Mouse (Mus musculus): ENCODE results near the gene Olfr1412. TPM values are rescaled to one million over a fixed set of nuclear protein-coding genes. Genes with fewer than 3 reads are reported as not detected.

The Olfr1412 gene
- total RNA-seq, 4 experiments from 2014 or later: not detected

GRCm38 (mm10) chr1:92637501-92638172, 52.1 kb downstream of the Olfr1412 start:
- no peak for DNase-seq (ENCODE audit: low spot score in 2 of 2)

GRCm38 (mm10) chr1:92638181-92638580, 52.6 kb downstream of the Olfr1412 start:
- peak in 1 of 2 experiments; percentile 81 for DNase-seq (ENCODE audit: low spot score in 2 of 2)

GRCm38 (mm10) chr1:92638736-92639135, 53.2 kb downstream of the Olfr1412 start:
- no peak for DNase-seq (ENCODE audit: low spot score in 2 of 2)

- DNase-seq (ENCODE audit: low spot score in 2 of 2): no peak
Measured at GRCm38 (mm10) chr1:92640393-92640792, 54.8 kb downstream of the Olfr1412 start.

Other genes with a start within 250 kb of the Olfr1412 start
- gene Ndufa10, start 111.9 kb upstream of the Olfr1412 start, total RNA-seq (2022): 100 to 1,000 TPM; 219 to 243 (median 235) TPM
- gene Olfr1416, start 100.7 kb upstream of the Olfr1412 start, total RNA-seq (2022): not detected
- gene Olfr1415, start 89.7 kb upstream of the Olfr1412 start, total RNA-seq (2022): not detected
- not detected for gene Olfr1414, start 67.1 kb upstream of the Olfr1412 start, total RNA-seq (2022)
- gene Olfr1413, start 14.5 kb upstream of the Olfr1412 start, total RNA-seq (2022): not detected
- not detected for gene Olfr1411, start 8.6 kb downstream of the Olfr1412 start, total RNA-seq (2022)
- gene Olfr1410, start 20.0 kb downstream of the Olfr1412 start, total RNA-seq (2022): not detected
- not detected for gene Olfr12, start 32.0 kb downstream of the Olfr1412 start, total RNA-seq (2022)
- gene Cops9, start 56.2 kb downstream of the Olfr1412 start, total RNA-seq (2022): 100 to 1,000 TPM; 199 to 246 (median 216) TPM
- gene Otos, start 63.1 kb downstream of the Olfr1412 start, total RNA-seq (2022): under 1 TPM in 2 of 4 experiments, not detected in 2; 0.58 to 0.68 TPM
- gene Gpc1, start 245.9 kb downstream of the Olfr1412 start, total RNA-seq (2022): 10 to 100 TPM; 78.8 to 86.2 (median 83.5) TPM

All from left cerebral cortex, adult 8-10 months (tissue).